Mouse (Mus musculus): ENCODE measurements at regions not wholly inside any gene's neighbourhood (a gene's known extent, or its start where the extent isn't known, plus 50 kb on each side); places are given as distances from the start of the nearest gene placed in this dataset.
A peak's percentile ranks its signal among the peaks of the same experiment; 100 is the strongest.

DNA sequence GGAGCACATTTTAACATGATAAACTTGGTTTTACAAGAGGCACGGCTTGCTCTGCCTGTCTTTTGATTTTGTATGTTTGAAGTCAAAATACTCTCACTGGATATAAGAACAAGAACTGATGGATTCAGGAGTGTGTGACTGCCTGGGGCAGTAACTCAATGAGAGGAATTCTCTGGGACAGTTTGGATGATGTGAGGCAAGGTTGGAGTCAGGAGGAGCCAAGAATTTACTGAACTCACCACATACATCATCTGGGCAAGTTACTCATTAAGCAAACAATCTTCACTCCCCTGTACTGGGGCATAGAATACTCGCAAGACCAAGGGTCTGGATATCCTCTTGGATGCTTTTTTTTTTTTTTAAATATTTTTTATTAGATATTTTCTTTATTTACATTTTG, 87.7 kb upstream of the 4933412E24Rik start:
- no peak for DNase-seq (ENCODE audit: low read depth, low spot score)

DNA sequence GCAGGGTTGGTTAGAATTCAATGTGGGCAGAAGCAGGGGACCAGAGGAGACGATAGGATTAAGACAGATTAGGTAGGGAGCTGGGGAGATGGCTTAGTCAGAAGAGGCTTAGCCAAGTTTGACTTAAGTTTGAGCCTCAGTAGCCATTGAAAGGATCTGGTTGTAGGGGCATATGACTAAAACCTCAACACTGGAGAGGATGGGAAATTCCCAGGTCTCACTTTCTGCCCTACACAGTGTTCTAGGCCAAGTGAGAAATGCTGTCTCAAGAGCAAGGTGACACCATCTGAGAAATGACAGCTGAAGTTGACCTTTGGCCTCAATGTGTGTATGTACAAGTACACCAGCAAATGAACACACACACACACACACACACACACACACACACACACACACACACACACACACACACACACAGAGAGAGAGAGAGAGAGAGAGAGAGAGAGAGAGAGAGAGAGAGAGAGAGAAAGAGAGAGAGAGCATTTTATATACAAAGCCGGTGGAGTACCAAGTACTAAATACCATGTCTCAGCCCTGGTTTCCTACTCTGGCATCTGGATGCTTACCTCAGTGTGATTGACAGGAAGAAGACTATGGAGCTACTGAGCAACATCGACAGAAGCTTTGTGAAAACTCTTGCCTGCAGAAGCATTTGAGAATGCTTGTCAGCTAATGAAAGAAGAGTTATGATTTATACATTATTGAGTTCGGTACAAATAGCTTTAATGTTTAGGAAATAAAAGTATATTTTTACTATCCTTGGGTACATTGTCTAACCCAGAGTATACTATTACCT, 85.3 kb upstream of the 4933412E24Rik start:
- DNase-seq (ENCODE audit: low read depth, low spot score), result no peak

- peak; percentile 21 for DNase-seq (ENCODE audit: low read depth, low spot score)
Measured at GRCm38 (mm10) chr15:60097141-60097540, 80.7 kb upstream of the 4933412E24Rik start.

GRCm38 (mm10) chr15:60096131-60096530, 79.7 kb upstream of the 4933412E24Rik start:
- DNase-seq (ENCODE audit: low read depth, low spot score), result no peak

GRCm38 (mm10) chr15:60089921-60090320, 73.5 kb upstream of the 4933412E24Rik start:
- DNase-seq (ENCODE audit: low read depth, low spot score), result no peak

- no peak for DNase-seq (ENCODE audit: low read depth, low spot score)
Measured at GRCm38 (mm10) chr15:60088964-60089899, 72.8 kb upstream of the 4933412E24Rik start.

Measured in retina, postnatal 7 days (tissue).